Mouse (Mus musculus) heart, postnatal 14 days (tissue): Measurements from ENCODE around the gene Krit1. TPM values are rescaled to one million over a fixed set of nuclear protein-coding genes. Genes with fewer than 3 reads are reported as not detected.
A peak's percentile ranks its signal among the peaks of the same experiment; 100 is the strongest.
"Not testable (repeated sequence)": the region's sequence is repeated elsewhere in the genome, so short reads cannot be mapped to it uniquely, and the experiment has no call there.

Experiments used
- DNase-seq, 2 experiments: peaks; one replicate each; pipeline ENCODE4 v3.0.0; 2021 to 2022
- intact Hi-C: fragments of 180-260 bp; cut with DNase I; formaldehyde crosslinking; loops from one replicate; pipeline ENCODE4 v1.15.1; 2025
- total RNA-seq, 2 experiments: library from RNA; stranded (reverse); gene quantifications; 2 replicates each; pipeline ENCODE4 v1.2.3; 2021

Gene Krit1
- total RNA-seq, 2 experiments from 2014 or later: 28.9 to 34.3 TPM

- intact Hi-C loops: no loop called here
Measured at GRCm38 (mm10) chr5:3872348-3872747, 69.4 kb downstream of the Krit1 start.

GRCm38 (mm10) chr5:3873485-3873884 lies 70.5 kb downstream of the Krit1 start:
- no peak for DNase-seq
- intact Hi-C loops: no loop called here

More at GRCm38 (mm10) chr5:3872348-3872747, 69.4 kb downstream of the Krit1 start:
- DNase-seq: no peak

- DNase-seq, intact Hi-C loops: not testable (repeated sequence)
Measured at GRCm38 (mm10) chr5:3886862-3887261, 83.9 kb downstream of the Krit1 start.

DNA sequence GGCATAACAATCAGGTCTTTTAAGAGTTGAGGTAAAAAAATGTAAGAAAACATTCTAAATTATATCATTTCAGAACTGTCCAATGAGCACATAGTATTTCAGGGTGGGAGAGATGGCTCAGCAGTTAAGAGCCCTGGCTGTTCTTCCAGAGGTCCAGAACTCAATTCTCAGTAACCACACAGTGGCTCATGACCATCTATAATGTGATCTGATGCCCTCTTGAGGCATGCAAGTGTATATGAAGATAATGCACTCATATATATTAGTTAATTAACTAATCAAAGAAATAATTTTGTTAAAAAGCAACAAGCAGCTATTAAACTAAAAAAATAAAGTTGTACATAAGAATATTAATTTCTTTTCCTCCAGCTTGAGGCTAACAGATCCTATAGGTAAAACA lies 86.2 kb downstream of the Krit1 start:
- intact Hi-C loops: no loop called here
- DNase-seq: no peak

DNA sequence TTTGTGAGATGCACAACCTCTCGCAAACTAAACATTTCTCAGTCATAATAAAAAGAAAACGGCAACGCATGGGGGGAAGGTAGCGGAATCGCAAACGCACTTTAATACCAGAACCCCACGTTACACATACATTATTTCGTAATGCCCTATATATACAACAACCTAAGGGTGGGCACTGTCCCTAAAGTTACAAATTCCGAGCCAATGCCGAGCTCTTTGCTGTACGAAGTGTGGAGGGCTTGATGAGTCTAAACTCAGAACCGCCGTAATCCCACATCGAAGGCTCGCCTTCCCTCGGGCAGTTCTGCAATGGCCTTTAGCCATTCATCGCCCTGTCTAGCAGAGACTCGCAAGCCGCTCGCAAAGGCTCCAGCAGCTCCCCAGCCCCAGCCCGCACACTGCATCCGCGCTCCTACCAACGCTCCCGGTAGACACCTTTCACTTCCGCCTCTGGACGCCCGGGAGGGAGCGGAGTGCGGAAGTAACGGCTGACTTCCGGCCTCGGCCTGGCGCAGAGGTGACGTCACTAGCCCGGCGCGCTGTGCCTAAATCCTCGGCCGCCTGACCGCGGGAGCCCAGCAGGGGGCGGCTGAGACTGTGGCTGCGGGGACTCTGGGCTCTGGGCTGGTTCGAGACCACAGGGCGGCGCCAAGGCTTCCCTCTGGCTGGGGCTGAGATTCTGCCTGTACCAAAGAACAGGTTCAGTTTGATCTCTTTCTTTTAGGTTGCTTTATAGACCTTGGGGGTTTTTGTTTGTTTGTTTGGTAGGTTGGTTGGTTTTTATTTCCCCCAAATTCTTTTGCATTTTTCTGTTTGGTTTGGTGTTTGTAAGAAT lies 90.7 kb downstream of the Krit1 start, which contains the start of gene Mterf1a:
TSS of gene Mterf1a (minus strand) at position 475 of the 835 bp plus-strand sequence.
- intact Hi-C loops: loop anchor here (2.0 kb wide), 2 partner anchors 33 to 297 kb away; no protein-coding TSS in a partner anchor
- peak; percentile 15 to 41 for DNase-seq

DNA sequence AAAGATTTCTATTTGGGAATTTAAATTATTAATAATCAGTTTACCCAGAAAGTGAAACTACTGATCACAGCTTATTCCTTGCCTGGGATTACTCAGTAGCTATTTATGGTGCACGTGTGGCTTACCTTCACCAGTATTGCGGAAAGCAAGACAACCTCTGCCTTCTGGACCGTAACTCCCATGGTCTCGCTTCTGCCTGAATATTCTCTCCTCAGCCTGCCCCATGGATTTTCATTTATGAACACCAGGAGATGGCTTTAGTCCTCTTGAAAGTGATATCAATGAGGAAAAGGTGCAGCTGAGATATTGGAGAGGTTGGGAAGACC lies 91.3 kb downstream of the Krit1 start:
- not testable (repeated sequence) for DNase-seq
- intact Hi-C loops: loop anchor here (2.0 kb wide), 2 partner anchors 33 to 297 kb away; no protein-coding TSS in a partner anchor

Other genes starting within 250 kb of the Krit1 start
- 1 to 10 TPM; 1.7 to 3.8 TPM for gene 1700109H08Rik, start 231.6 kb upstream of the Krit1 start, total RNA-seq
- gene Pex1, start 207.1 kb upstream of the Krit1 start, total RNA-seq: 10 to 100 TPM in 1 of 2 experiments, 1 to 10 TPM in 1; 9.6 to 10.9 TPM
- gene Rbm48, start 206.6 kb upstream of the Krit1 start, total RNA-seq: 1 to 10 TPM; 4.2 to 5.1 TPM
- not detected for gene Tmbim7, start 152.0 kb upstream of the Krit1 start, total RNA-seq
- gene Gatad1, start 146.0 kb upstream of the Krit1 start, total RNA-seq: 10 to 100 TPM; 80.3 to 85.6 TPM
- gene Ankib1, start 259 bp upstream of the Krit1 start, total RNA-seq: 10 to 100 TPM; 23.4 to 26.4 TPM
- gene Lrrd1, start 42.0 kb downstream of the Krit1 start, total RNA-seq: under 1 TPM in 1 of 2 experiments, not detected in 1; 0.17 TPM
- gene Mterf1a, start 90.7 kb downstream of the Krit1 start, total RNA-seq: 1 to 10 TPM; 3.1 to 3.7 TPM
- gene Akap9, start 124.9 kb downstream of the Krit1 start, total RNA-seq: 10 to 100 TPM; 46.7 to 47.5 TPM